Mouse (Mus musculus) monocyte, adult 5-6 weeks (primary cell): ENCODE measurements around the gene Gtf3c1. TPM values are rescaled to one million over a fixed set of nuclear protein-coding genes. Genes with fewer than 3 reads are reported as not detected.

Experiments used
- ATAC-seq: fragments of 153-309, 156-312 bp; replicated peaks from 2 replicates; pipeline ENCODE4 v1.8.0; 2017; ENCODE audit warnings: mild to moderate bottlenecking; ENCODE audit not compliant: low TSS enrichment, insufficient number of reproducible peaks, severe bottlenecking, poor library complexity, low FRiP score
- total RNA-seq: library from RNA; stranded (forward); fragments of 200-1000, 200-491, 200-594 nt; gene quantifications from 3 replicates; pipeline ENCODE4 v1.2.3, GENCODE M21; 2017

Gtf3c1 gene
- 24.3 to 36.0 TPM (median 28.8 TPM) in 3 replicates for total RNA-seq

GRCm38 (mm10) chr7:125707593-125708022, at the start of gene Gtf3c1, which contains the start of gene D430042O09Rik:
Gene Gtf3c1, minus strand, starts transcription at chr7:125707780.
Gene D430042O09Rik, plus strand, starts transcription at chr7:125707888.
- peak; percentile 99 for ATAC-seq

GRCm38 (mm10) chr7:125756806-125757205, 49.2 kb upstream of the Gtf3c1 start:
- no peak for ATAC-seq

- no peak for ATAC-seq
Observed at GRCm38 (mm10) chr7:125753326-125753715, 45.7 kb upstream of the Gtf3c1 start.

GRCm38 (mm10) chr7:125752699-125753325, 45.2 kb upstream of the Gtf3c1 start:
- no peak for ATAC-seq

DNA sequence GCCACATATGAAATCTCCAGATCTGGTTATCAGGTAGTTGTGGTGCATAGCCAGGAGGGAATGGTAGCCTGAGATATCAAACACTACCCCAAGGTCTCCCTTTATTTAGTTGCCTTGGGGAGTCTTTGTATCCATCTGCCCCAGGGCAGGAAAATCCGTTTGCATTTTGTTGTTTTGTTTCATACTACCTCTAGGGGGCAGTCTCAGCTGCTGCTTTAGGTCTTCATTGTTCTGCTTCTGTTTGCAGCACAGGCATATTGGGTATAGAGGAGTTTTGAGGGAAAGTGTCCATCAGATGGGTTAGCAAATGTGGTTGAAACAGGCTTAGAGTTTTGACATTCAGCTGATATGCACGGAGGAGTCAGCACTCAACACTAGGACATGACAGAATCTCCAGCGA, 40.6 kb upstream of the Gtf3c1 start:
- no peak for ATAC-seq

GRCm38 (mm10) chr7:125747316-125747690, 39.7 kb upstream of the Gtf3c1 start:
- ATAC-seq = no peak

- ATAC-seq = no peak
Observed at GRCm38 (mm10) chr7:125746621-125747315, 39.2 kb upstream of the Gtf3c1 start.

- no peak for ATAC-seq
Observed at GRCm38 (mm10) chr7:125744774-125745173, 37.2 kb upstream of the Gtf3c1 start.

GRCm38 (mm10) chr7:125741271-125741703, 33.7 kb upstream of the Gtf3c1 start:
- ATAC-seq = no peak

GRCm38 (mm10) chr7:125740521-125740920, 32.9 kb upstream of the Gtf3c1 start:
- no peak for ATAC-seq

DNA sequence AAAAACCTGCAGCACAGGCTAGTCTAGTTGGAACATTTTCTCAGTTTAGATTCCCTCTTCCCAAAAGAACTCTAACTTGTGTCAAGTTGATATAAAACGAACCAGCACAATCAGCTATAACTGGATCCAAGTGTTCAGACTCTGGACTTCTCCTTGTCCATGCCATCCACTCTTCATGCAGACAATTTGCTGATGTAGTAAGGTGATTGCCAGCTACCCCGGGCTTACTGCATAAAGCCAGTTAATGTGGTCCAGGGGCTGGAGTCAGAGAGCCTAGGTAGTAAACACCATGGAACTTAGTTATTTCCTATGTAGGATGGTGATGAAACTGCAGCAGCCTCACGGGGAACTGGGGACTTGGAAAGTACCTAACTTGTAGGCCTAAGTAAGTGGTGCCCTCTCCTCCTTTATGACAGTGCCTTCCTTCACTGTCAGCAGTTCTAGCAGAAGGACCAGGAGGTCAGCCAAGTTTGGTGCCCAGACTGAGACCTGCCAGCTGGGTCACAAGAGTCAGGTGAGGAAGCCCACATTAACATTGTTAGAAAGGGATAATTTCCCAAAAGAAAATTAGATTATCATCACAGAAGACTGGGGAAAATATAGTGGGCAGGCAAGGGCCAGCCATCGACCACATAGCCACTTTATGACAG, 28.9 kb upstream of the Gtf3c1 start:
- no peak for ATAC-seq

- ATAC-seq = no peak
Observed at GRCm38 (mm10) chr7:125733791-125734190, 26.2 kb upstream of the Gtf3c1 start.

DNA sequence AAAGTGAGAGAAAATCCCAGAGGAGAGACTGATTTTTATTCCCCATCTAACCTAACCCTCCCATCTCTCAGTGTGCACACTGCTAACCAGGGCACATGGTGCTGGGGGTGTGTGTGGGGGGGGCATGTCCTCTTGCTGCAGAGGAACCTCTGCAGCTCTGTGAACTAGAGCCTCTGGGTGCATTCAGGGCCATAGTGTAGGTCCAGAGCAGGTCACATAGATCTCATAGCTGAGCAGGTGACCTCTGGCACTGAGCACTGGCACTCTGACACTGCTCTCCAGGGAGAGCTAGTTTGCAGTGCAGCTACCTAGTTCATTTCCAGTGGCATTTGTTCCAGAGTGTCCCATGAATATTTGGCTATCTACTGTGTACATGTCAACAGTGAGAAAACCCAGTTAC, 24.1 kb upstream of the Gtf3c1 start:
- no peak for ATAC-seq

DNA sequence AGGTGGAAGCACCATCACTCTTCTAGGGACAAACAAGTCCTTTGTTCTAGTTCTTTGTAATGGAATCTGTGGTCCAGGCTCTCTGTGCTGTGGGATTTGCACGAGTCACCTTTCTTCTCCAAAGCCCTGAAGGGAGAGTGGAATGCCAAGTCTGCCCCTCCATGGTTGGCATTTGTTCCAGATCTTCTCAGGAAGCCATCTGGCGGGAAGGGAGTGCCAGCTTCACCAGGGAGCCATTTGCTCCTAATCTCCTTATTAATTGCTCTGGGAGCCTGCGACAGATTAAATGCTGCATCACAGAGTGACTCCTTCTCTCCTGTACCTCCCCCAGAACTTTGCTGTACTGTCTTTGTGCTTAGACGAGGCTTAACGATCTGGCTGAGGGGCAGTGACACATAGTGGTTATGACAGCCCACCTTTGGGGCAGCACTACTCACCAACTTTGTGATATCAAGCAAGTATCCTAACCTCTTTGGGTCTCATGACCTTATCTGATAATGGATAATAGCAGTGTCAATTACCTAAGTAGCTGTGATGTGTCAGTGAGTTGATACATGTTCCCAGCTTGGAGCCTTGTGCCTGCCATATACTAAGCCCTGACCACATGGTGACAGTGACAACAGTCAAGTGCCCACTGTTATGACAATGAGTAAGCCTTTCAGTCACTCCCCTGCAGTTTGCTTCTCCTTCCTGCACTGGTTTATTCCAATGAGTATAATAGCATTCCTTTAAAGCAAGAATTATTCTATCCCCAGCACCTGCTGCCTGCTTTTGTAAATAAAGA, 15.8 kb upstream of the Gtf3c1 start:
- no peak for ATAC-seq

DNA sequence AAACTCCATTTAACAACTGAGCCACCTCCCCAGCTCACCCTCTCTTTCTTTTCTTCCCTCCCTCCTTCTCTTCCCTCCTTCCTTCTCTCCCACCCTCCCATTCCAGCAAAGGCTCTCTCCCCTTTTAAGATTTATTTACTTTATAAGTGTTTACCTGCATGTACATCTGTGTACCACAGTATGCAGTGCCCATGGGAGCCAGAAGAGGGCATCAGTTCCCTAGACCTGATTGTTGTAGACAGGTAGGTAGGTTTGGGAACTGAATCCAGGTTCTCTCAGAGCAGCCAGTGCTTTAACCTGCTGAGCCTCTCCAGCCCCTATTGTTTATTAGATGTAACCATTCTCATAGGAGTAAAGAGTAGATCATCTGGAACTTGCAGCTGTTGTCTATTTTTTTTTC, 14.5 kb upstream of the Gtf3c1 start:
- no peak for ATAC-seq

DNA sequence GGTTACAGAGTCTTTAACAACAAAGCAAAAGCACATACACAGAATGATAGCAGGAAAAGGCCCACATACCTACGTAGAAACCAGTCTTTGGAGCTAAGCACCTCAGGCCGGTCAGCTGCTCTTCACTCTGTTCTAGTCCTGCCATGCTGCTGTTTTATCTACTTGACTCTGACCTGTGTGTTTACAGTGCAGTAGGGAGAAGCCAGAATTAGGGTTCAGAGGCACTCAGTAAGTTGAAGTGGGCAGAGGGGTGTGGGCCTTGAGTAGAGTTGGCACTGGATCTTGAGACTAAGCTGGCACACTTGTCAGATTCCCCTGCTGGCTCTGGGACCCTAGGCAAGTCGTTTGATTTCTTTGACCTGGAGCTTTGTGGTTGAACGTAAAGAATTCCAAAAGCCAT, 13.5 kb upstream of the Gtf3c1 start:
- no peak for ATAC-seq

GRCm38 (mm10) chr7:125720370-125720769, 12.8 kb upstream of the Gtf3c1 start:
- no peak for ATAC-seq

DNA sequence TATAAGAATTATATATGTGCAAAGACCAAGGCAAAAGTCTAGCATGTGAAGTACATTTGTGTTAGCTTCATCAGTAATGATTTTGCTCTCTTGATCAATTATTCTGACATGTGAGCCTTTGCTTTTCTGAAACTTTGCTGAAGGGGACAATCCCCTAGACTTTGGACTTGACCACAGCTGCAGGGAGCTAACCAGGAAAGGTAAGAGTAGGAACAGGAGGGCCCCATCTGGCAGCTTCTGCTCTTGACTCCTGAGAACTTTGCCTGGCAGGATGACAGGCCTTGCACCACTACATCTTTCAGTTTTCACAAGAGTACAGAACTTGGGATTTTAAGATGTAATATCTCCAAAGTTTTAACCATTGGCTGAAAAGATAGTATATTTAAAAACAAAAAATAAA, 10.0 kb upstream of the Gtf3c1 start:
- ATAC-seq = no peak

DNA sequence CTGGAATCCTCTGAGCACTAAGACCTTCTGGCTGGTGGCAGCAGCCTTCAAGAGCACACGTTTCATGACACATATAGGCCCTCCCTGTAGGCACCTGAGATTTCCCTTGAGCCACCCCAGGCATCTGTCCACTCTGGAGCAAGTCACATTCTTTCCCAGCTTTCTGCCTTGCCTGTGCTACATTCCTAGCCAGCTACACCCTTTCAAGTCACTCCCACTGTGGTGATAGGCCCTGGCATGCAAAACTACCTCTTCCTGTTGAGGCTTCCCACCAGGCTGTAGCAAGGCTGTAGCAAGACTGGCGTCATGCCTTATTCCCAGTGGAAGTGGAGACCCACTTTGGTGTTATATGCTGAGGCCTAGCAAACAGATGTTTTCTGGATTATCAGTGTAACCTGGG, 9.1 kb upstream of the Gtf3c1 start:
- ATAC-seq = no peak
